ENCODE assay signal across 24 mouse cellular contexts in genomic region chr7:115230525-115230924, GRCm38 (mm10).
"Had no signal": no experiment of that assay in that cellular context is flagged by ENCODE, and none has a peak within 500 bp of the region (broad histone marks: within the 10 kb centered on the region; RNA-seq: fewer than 3 reads in every experiment).

No protein-coding gene starts in this region.

- ATAC-seq: liver, embryonic 12.5 days; lung, postnatal 0 days; midbrain, embryonic 15.5 days had no signal

- H3K9ac ChIP-seq: limb, embryonic 13.5 days; liver, embryonic 12.5 days; liver, embryonic 15.5 days; midbrain, embryonic 15.5 days; neural tube, embryonic 12.5 days; neural tube, embryonic 15.5 days had no signal

- H3K4me3 ChIP-seq: layer of hippocampus, adult 2 months; limb, embryonic 10.5 days; limb, embryonic 13.5 days; liver, embryonic 12.5 days; liver, embryonic 15.5 days; megakaryocyte, embryonic 14.5 days; midbrain, embryonic 10.5 days; midbrain, embryonic 15.5 days; neural tube, embryonic 12.5 days; neural tube, embryonic 15.5 days had no signal

- H3K27me3 ChIP-seq: limb, embryonic 13.5 days; liver, embryonic 12.5 days; liver, embryonic 15.5 days; midbrain, embryonic 15.5 days; neural tube, embryonic 12.5 days; neural tube, embryonic 15.5 days had no signal

- H3K9me3 ChIP-seq: limb, embryonic 10.5 days; limb, embryonic 13.5 days; liver, embryonic 12.5 days; liver, embryonic 15.5 days; megakaryocyte, embryonic 14.5 days; midbrain, embryonic 10.5 days; midbrain, embryonic 15.5 days; neural tube, embryonic 12.5 days; neural tube, embryonic 15.5 days had no signal

- H3K27ac ChIP-seq: kidney, postnatal 0 days; layer of hippocampus, adult 2 months; limb, embryonic 10.5 days; limb, embryonic 13.5 days; liver, embryonic 12.5 days; liver, embryonic 15.5 days; midbrain, embryonic 10.5 days; midbrain, embryonic 15.5 days; neural tube, embryonic 12.5 days; neural tube, embryonic 15.5 days; stomach, postnatal 0 days had no signal

- DNase-seq: kidney, adult 2 months; kidney, postnatal 25 days; layer of hippocampus, adult 9-11 months; liver; lung, adult 18-20 months; right cerebral cortex, adult 18-20 months; right cerebral cortex, postnatal 14 days; right cerebral cortex, postnatal 4 days; thymus, adult 2 months; thymus, postnatal 14 days; thymus, postnatal 4 days had no signal

- H3K4me1 ChIP-seq: liver, embryonic 15.5 days; midbrain, embryonic 15.5 days had no signal

- H3K4me2 ChIP-seq: limb, embryonic 13.5 days; liver, embryonic 12.5 days; liver, embryonic 15.5 days; midbrain, embryonic 15.5 days; neural tube, embryonic 12.5 days; neural tube, embryonic 15.5 days had no signal

- H3K36me3 ChIP-seq: limb, embryonic 10.5 days; limb, embryonic 13.5 days; liver, embryonic 12.5 days; liver, embryonic 15.5 days; midbrain, embryonic 10.5 days; midbrain, embryonic 15.5 days; neural tube, embryonic 12.5 days; neural tube, embryonic 15.5 days had no signal
